Mouse (Mus musculus) CH12.LX (cell line): ENCODE measurements at regions not wholly inside any gene's neighbourhood (a gene's known extent, or its start where the extent isn't known, plus 50 kb on each side); places are given as distances from the start of the nearest gene placed in this dataset.

Source experiments
- CTCF ChIP-seq, 2 experiments: IDR thresholded peaks in 1 of 2; conservative IDR thresholded peaks in 1 of 2; 2 replicates each; pipeline ENCODE4 v1.5.1; 2011 to 2012; ENCODE audit warnings: low read depth in 2 of 2, low read length in 2 of 2, improper control_type of control experiment in 1 of 2, inconsistent platforms in 1 of 2, mild to moderate bottlenecking in 1 of 2, moderate library complexity in 1 of 2
- E2F4 ChIP-seq: IDR thresholded peaks from 2 replicates; pipeline ENCODE4 v1.6.1; 2011; ENCODE audit warnings: low read depth, low read length, improper control_type of control experiment; ENCODE audit not compliant: insufficient replicate concordance
- ETS1 ChIP-seq: conservative IDR thresholded peaks from 2 replicates; pipeline ENCODE4 v1.6.1; 2012; ENCODE audit warnings: low read depth, mild to moderate bottlenecking, inconsistent platforms, low read length, improper control_type of control experiment, moderate library complexity
- MAFK ChIP-seq: IDR thresholded peaks from 2 replicates; pipeline ENCODE4 v1.6.1; 2011; ENCODE audit warnings: low read length, improper control_type of control experiment; ENCODE audit not compliant: insufficient replicate concordance
- MAX ChIP-seq: IDR thresholded peaks from 2 replicates; pipeline ENCODE4 v1.6.1; 2011; ENCODE audit warnings: low read length, improper control_type of control experiment
- MYC ChIP-seq: IDR thresholded peaks from 2 replicates; pipeline ENCODE4 v1.6.1; 2011; ENCODE audit warnings: low read depth, mild to moderate bottlenecking, improper control_type of control experiment, low read length
- NRF1 ChIP-seq: IDR thresholded peaks from 2 replicates; pipeline ENCODE4 v1.6.1; 2014; ENCODE audit warnings: low read depth, mild to moderate bottlenecking, inconsistent platforms, low read length, improper control_type of control experiment, moderate library complexity
- POLR2A ChIP-seq: IDR thresholded peaks from 2 replicates; pipeline ENCODE4 v1.6.1; 2011; ENCODE audit warnings: low read depth, mild to moderate bottlenecking, improper control_type of control experiment, low read length
- RAD21 ChIP-seq: IDR thresholded peaks from 2 replicates; pipeline ENCODE4 v1.6.1; 2011; ENCODE audit warnings: low read depth, mild to moderate bottlenecking, low read length, improper control_type of control experiment, moderate library complexity
- ZNF384 ChIP-seq: IDR thresholded peaks from 2 replicates; pipeline ENCODE4 v1.6.1; 2012; ENCODE audit warnings: low read depth, low read length, improper control_type of control experiment, inconsistent platforms

DNA sequence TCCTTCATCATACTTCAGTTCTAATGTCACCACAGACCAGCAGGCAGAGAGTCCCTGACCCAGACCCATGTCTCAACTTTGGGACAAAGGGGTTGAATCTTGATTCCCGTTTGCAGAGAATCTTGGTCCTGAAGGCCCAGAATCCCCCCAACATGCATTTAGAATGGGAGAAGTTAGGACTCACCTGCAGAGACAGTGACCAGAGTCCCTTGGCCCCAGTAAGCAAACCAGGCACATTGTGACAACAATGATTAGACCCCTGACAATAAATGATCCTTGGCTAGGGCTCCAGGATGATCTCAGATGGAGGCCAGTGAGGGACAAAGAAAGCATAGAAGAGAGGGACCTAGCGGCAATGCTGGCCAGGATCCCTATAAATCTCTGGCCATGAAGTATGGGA is 60.4 kb upstream of the Adam6b start:
- TF ChIP-seq RAD21 (no peak), POLR2A (peak; percentile 32; the same call in 1 of the 2 replicates), ETS1 (no peak), NRF1 (no peak), E2F4 (no peak), MAFK (no peak), ZNF384 (no peak), CTCF (conservative IDR thresholded peaks at IDR 0.05 in 1 of 2, IDR thresholded peaks at IDR 0.05 in 1 of 2; ENCODE audit: low read depth in 2 of 2, low read length in 2 of 2) (no peak), MYC (no peak), MAX (no peak)
